Mouse (Mus musculus) midbrain, embryonic 16.5 days (tissue): ENCODE data around the gene Carns1. TPM values are rescaled to one million over a fixed set of nuclear protein-coding genes. Genes with fewer than 3 reads are reported as not detected.

Experiments
- ATAC-seq: fragments of 200-750 bp; cut with Nextera tagmentation; 2 replicates; pipeline ENCODE4 v1.8.0; 2017; ENCODE audit warnings: moderate TSS enrichment
- H3K27ac ChIP-seq: fragments of 300-500 bp; sonication (generic); 2 replicates; pipeline ENCODE4 v1.5.1; 2014; ENCODE audit warnings: mild to moderate bottlenecking, low read length, mixed read lengths
- H3K27me3 ChIP-seq: fragments of 300-500 bp; sonication (generic); 2 replicates; pipeline ENCODE4 v1.6.1; 2014; ENCODE audit warnings: low read depth, low read length, mixed read lengths; ENCODE audit not compliant: control insufficient read depth, insufficient read depth
- H3K36me3 ChIP-seq: fragments of 300-500 bp; sonication (generic); 2 replicates; pipeline ENCODE4 v1.6.1; 2014; ENCODE audit warnings: mild to moderate bottlenecking, low read length, moderate library complexity, mixed read lengths; ENCODE audit not compliant: control insufficient read depth, insufficient read depth
- H3K4me1 ChIP-seq: fragments of 300-500 bp; sonication (generic); 2 replicates; pipeline ENCODE4 v1.6.1; 2014; ENCODE audit warnings: mild to moderate bottlenecking, low read length, mixed read lengths; ENCODE audit not compliant: control insufficient read depth, insufficient read depth
- H3K4me2 ChIP-seq: fragments of 300-500 bp; sonication (generic); 2 replicates; pipeline ENCODE4 v1.6.1; 2014; ENCODE audit warnings: mild to moderate bottlenecking, low read length, mixed read lengths
- H3K4me3 ChIP-seq: fragments of 300-500 bp; sonication (generic); 2 replicates; pipeline ENCODE4 v1.5.1; 2014; ENCODE audit warnings: low read depth, mild to moderate bottlenecking, low read length, moderate library complexity, mixed read lengths
- H3K9ac ChIP-seq: fragments of 300-500 bp; sonication (generic); 2 replicates; pipeline ENCODE4 v1.6.1; 2014; ENCODE audit warnings: low read depth, low read length, mixed read lengths
- H3K9me3 ChIP-seq: fragments of 300-500 bp; sonication (generic); replicated peaks from 2 replicates; pipeline ENCODE4 v1.6.1; 2014; ENCODE audit warnings: mild to moderate bottlenecking, low read length, mixed read lengths; ENCODE audit not compliant: control insufficient read depth, poor library complexity, severe bottlenecking
- WGBS: fragments of 180-500 bp; shearing (Covaris S2); extraction: QIAGEN DNeasy Blood & Tissue Kit; methylation state at CpG from one replicate; pipeline ENCODE4 v1.1.7; 2014; 5-methylcytosine and 5-hydroxymethylcytosine counted together
- polyA plus RNA-seq: library from polyadenylated mRNA; unstranded; fragments of >200 nt; fragmentation: Nextera tagmentation; extraction: Ambion mirVana; gene quantifications from 2 replicates; pipeline ENCODE4 v1.2.1, GENCODE M21; 2015

Gene Carns1
- polyA plus RNA-seq, 1 experiment from 2014 or later = 5.2 TPM

DNA sequence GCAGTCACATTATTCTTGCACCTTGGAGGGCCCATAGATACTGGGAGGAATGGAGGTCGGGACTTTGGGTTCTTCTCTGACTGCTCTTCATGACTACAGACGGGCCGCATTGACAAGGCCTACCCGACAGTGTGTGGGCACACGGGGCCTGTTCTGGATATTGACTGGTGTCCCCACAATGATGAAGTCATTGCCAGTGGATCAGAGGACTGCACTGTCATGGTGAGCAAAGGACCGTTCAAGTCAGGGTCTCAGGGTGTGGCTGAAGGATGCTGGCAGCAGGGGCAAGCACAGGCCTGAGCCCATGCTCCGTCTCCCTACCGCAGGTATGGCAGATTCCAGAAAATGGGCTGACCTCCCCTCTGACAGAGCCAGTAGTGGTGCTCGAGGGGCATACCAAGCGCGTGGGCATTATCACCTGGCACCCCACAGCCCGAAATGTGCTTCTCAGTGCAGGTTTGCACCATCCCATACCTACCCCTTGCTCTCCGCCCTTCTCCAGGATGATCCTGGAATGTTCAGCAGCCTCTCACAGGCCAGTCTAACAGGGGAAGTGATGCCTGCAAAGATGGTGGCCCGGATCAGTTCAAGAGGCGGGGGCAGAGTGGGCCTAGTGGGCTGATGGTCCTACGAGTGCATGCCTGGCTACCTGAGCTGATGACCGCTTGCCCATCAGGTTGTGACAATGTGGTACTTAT is 25.4 kb downstream of the Carns1 start:
- no peaks in the 10 kb centered on the region for H3K27me3 ChIP-seq
- no peak overlapping the region for H3K4me2 ChIP-seq
- H3K9ac ChIP-seq = no peak overlapping the region
- no peak for ATAC-seq
- no peak overlapping the region for H3K4me3 ChIP-seq
- 94% methylated on average over 17 of the region's 17 CpGs for WGBS
- no peak overlapping the region for H3K27ac ChIP-seq
- H3K36me3 ChIP-seq = peaks cover 2% of the 10 kb centered on the region; the same call in 1 of the 2 replicates
- H3K4me1 ChIP-seq = peaks cover 15% of the 10 kb centered on the region
- H3K9me3 ChIP-seq = no peaks in the 10 kb centered on the region

DNA sequence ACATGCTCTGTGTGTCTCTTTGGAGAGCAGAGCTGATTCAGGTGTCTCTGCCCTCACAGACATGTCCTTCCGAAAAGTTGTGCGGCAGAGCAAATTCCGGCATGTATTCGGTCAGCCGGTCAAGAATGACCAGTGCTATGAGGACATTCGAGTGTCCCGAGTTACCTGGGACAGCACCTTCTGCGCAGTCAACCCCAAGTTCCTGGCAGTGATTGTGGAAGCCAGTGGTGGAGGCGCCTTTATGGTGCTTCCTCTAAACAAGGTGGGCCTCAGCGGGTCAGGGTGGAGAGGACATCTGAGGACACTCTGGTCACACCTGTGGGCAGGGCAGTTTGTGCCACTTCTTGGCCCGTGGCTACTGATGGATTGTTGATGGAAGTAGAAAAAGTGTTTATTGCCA is 26.0 kb downstream of the Carns1 start:
- Histone ChIP-seq H3K36me3 (peaks cover 2% of the 10 kb centered on the region; the same call in 1 of the 2 replicates), H3K27me3 (no peaks in the 10 kb centered on the region), H3K27ac (no peak overlapping the region), H3K4me2 (peak overlapping the region; percentile 96), H3K9ac (peak overlapping the region; percentile 96), H3K4me1 (peaks cover 15% of the 10 kb centered on the region), H3K9me3 (no peaks in the 10 kb centered on the region), H3K4me3 (peak overlapping the region; percentile 92)
- 89% methylated on average over 11 of the region's 11 CpGs for WGBS
- no peak for ATAC-seq

DNA sequence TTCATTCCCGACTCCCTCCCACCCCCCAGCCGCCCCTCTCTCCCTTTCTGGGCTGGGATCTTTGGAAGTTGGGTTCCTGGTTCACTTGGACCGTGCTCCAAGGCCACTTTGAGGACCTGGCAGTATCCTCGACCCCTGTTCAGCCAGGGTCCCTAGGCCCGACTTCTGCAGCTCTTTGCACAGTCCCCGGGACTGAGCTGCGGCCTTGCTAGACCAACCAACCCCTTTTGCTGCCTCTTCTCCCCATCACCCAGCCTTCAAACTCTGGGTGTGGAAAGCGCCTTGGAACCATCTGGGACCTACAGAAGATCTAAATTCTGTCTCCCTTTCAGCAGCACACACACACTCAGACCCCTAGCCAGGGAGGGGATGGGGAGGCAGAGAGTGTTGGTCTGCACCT is 26.5 kb downstream of the Carns1 start:
- Histone ChIP-seq H3K27me3 (no peaks in the 10 kb centered on the region), H3K4me1 (peaks cover 15% of the 10 kb centered on the region), H3K36me3 (peaks cover 2% of the 10 kb centered on the region; the same call in 1 of the 2 replicates), H3K4me2 (peak overlapping the region; percentile 96), H3K9me3 (no peaks in the 10 kb centered on the region), H3K9ac (peak overlapping the region; percentile 96), H3K27ac (peak overlapping the region; percentile 72), H3K4me3 (peak overlapping the region; percentile 92)
- 2% methylated on average over 7 of the region's 8 CpGs for WGBS
- peak; percentile 46 for ATAC-seq

DNA sequence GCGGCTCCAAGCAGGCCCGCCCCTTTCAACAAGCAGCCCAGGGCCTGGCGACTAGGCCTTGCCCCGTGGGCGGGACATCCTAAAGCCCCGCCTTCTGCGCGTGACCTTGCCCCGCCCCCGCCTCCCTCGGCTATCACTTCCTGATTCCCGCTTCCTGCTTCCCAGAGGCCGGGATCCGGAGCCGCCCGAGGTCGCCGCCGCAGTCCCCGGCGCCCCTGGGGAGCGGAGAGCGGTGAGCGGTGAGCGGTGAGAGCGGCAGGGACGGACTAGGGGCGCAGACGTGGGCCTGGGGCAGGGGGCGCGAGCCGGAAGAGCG is 26.8 kb downstream of the Carns1 start, which contains the start of gene Coro1b:
Coro1b (plus strand) TSS at position 129 of the 316 bp plus-strand sequence.
- no peaks in the 10 kb centered on the region for H3K27me3 ChIP-seq
- H3K27ac ChIP-seq = peak within 1 kb of the TSS; percentile 72
- peak within 1 kb of the TSS; percentile 96 for H3K9ac ChIP-seq
- H3K4me2 ChIP-seq = peak within 1 kb of the TSS; percentile 96
- no peaks in the 10 kb centered on the region for H3K9me3 ChIP-seq
- H3K4me1 ChIP-seq = peaks cover 15% of the 10 kb centered on the region
- peak; percentile 93 for ATAC-seq
- peaks cover 2% of the 10 kb centered on the region; the same call in 1 of the 2 replicates for H3K36me3 ChIP-seq
- under 1% methylated on average over 32 of the region's 33 CpGs for WGBS
- peak within 1 kb of the TSS; percentile 92 for H3K4me3 ChIP-seq

DNA sequence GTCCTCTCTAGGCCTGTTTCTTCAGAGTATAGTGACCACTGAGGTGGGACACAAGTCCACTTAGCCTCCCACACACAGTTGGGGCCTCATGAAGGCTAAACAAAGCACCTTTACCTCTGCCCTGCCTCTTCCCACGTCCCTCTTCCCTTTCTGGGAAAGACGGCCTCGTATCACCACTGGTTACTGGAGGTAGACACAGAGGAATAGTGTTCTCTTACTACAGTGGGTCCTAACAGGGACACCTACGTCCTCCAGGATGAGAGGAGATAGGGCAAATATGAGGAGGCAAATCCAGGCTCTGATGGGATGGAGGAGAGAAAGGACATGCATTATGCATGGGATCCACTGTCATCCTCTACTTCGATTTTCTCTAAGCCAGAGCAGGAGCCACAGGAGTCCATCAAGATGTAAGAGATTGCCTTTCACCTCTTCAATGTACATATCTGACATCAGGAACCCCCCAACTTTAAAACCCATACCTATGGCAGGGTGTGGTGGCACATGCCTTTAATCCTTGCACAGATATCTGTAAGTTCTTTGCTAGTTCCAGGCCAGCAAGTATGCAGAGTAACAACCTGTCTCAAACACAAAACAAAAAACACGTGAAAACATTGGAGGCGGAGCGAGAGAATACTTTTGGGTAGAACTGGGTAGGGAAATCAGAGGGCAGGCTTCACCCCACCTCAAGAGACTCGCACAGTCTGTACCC is 27.3 kb downstream of the Carns1 start:
- Histone ChIP-seq H3K4me3 (peak overlapping the region; percentile 92), H3K9ac (peak overlapping the region; percentile 96), H3K27ac (peak overlapping the region; percentile 72), H3K4me1 (peaks cover 15% of the 10 kb centered on the region), H3K36me3 (peaks cover 2% of the 10 kb centered on the region; the same call in 1 of the 2 replicates), H3K27me3 (no peaks in the 10 kb centered on the region), H3K4me2 (peak overlapping the region; percentile 96), H3K9me3 (no peaks in the 10 kb centered on the region)
- peak; percentile 6 for ATAC-seq
- WGBS = 29% methylated on average over 9 of the region's 9 CpGs

DNA sequence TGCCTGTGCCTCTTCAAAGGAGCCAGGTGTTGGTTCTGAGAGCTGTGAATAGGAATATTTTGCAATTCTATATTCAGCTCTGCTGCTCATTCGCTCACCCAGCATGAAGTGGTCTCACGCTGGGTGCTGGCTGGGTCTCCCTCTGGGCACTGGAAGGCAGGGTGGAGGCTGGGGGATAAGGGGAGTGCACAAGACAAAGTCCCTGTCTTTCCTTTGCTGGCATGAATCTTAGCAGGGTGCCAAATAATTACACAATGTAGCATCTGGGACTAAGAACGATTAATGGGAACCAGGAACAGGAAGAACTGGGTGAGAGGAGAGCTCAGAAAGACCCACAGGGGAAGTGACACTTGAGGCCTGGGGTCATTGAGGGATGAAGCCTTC is 28.3 kb downstream of the Carns1 start:
- Histone ChIP-seq H3K4me2 (no peak overlapping the region), H3K36me3 (peaks cover 2% of the 10 kb centered on the region; the same call in 1 of the 2 replicates), H3K9me3 (no peaks in the 10 kb centered on the region), H3K9ac (no peak overlapping the region), H3K27ac (no peak overlapping the region), H3K4me3 (no peak overlapping the region), H3K4me1 (peaks cover 15% of the 10 kb centered on the region), H3K27me3 (no peaks in the 10 kb centered on the region)
- no peak for ATAC-seq
- 30% methylated on average over 3 of the region's 3 CpGs for WGBS

DNA sequence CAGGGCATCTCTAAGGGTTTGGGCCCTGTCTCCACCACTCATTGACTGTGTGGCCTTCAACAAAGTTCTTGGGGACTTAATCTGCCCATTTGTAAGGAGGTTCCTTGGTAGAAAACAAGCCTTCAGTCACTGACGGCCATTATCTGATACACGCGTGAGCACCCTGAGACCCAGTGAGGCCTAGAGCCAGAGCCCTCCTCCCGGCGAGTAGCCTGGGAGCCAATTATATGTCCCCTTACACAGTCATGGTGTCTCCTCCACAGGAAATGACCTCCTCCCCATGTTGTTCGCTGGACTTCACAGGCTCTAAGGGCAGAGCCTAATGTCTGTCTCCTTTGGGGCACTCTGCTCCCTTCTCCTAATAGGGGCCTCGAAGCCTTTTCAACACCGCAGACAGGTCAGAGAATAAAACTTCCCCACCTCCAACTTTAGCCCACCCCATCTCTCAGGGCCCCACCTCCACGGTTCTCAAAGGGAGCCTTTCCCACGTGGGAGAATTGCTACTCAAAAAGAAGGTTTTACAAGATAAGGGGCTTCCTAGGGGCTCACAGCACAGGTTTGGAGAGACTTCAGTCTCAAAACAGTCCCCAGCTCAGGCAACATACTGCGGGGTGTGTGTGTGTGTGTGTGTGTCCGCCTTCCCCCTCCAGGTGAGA is 28.8 kb downstream of the Carns1 start:
- Histone ChIP-seq H3K4me1 (peaks cover 15% of the 10 kb centered on the region), H3K27ac (no peak overlapping the region), H3K4me2 (no peak overlapping the region), H3K27me3 (no peaks in the 10 kb centered on the region), H3K4me3 (no peak overlapping the region), H3K9ac (no peak overlapping the region), H3K36me3 (peaks cover 2% of the 10 kb centered on the region; the same call in 1 of the 2 replicates), H3K9me3 (no peaks in the 10 kb centered on the region)
- WGBS = 63% methylated on average over 12 of the region's 12 CpGs
- ATAC-seq = no peak

DNA sequence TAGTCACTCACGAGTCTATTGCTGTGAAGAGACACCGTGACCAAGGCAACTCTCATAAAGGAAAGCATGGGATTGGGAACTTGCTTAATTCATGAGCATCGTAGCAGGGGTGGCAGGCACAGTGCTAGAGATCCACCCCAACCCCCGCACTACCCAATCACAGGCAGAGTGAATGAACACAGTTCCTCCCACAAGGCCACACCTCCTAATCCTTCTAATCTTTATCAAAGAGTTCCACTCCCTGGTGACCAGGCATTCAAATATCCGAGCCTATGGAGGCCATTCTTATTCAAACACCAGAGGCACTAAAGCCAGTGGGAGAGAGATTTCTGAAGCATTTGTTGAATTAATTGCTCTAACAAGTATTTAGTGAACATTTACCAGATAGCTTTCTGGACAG is 29.3 kb downstream of the Carns1 start:
- H3K36me3 ChIP-seq = peaks cover 2% of the 10 kb centered on the region; the same call in 1 of the 2 replicates
- 82% methylated on average over 5 of the region's 5 CpGs for WGBS

More for the DNA sequence above, 29.3 kb downstream of the Carns1 start:
- H3K27ac ChIP-seq = no peak overlapping the region
- no peak overlapping the region for H3K4me2 ChIP-seq
- H3K4me1 ChIP-seq = peaks cover 15% of the 10 kb centered on the region
- no peak for ATAC-seq
- H3K4me3 ChIP-seq = no peak overlapping the region
- H3K9me3 ChIP-seq = no peaks in the 10 kb centered on the region
- no peak overlapping the region for H3K9ac ChIP-seq
- H3K27me3 ChIP-seq = no peaks in the 10 kb centered on the region
